Mouse (Mus musculus): ENCODE measurements around the gene Mindy2. TPM values are rescaled to one million over a fixed set of nuclear protein-coding genes. Genes with fewer than 3 reads are reported as not detected.

The Mindy2 gene
- 11.6 and 11.8 TPM in 2 replicates for polyA plus RNA-seq (2014; fragmentation: Nextera tagmentation; extraction: Ambion mirVana)

GRCm38 (mm10) chr9:70657013-70657967 is at the start of gene Mindy2:
Gene Mindy2 (minus strand): TSS chr9:70657174.
- peak within 1 kb of the TSS; percentile 93 for H3K27ac ChIP-seq (ENCODE audit: low read depth, low read length)
- no peaks in the 10 kb centered on the region for H3K27me3 ChIP-seq (ENCODE audit: control insufficient read depth, insufficient read depth, low read length)
- no peaks in the 10 kb centered on the region for H3K9me3 ChIP-seq (ENCODE audit: control insufficient read depth, low read length)
- H3K4me2 ChIP-seq (replicated peaks; ENCODE audit: low read depth, low read length): peak within 1 kb of the TSS; percentile 91
- ATAC-seq (ENCODE audit: low FRiP score, low TSS enrichment): peak; percentile 99
- peak within 1 kb of the TSS; percentile 85 for H3K9ac ChIP-seq (ENCODE audit: low read depth, low read length)
- WGBS: under 1% methylated on average over 66 of the region's 67 CpGs
- H3K36me3 ChIP-seq (ENCODE audit: control insufficient read depth, insufficient read depth, low read length): no peaks in the 10 kb centered on the region
- peaks cover 12% of the 10 kb centered on the region; the same call in 1 of the 2 replicates for H3K4me1 ChIP-seq (ENCODE audit: control insufficient read depth, insufficient read depth, low read length)
- peak within 1 kb of the TSS; percentile 74 for H3K4me3 ChIP-seq (ENCODE audit: low read length)

GRCm38 (mm10) chr9:70706444-70706843 is 49.5 kb upstream of the Mindy2 start:
- ATAC-seq (ENCODE audit: low FRiP score, low TSS enrichment): no peak
- Histone ChIP-seq H3K4me1 (ENCODE audit: control insufficient read depth, insufficient read depth, low read length) (no peaks in the 10 kb centered on the region), H3K4me3 (ENCODE audit: low read length) (no peak overlapping the region), H3K4me2 (replicated peaks; ENCODE audit: low read depth, low read length) (no peak overlapping the region), H3K9ac (ENCODE audit: low read depth, low read length) (no peak overlapping the region), H3K36me3 (ENCODE audit: control insufficient read depth, insufficient read depth, low read length) (peaks cover 3% of the 10 kb centered on the region; the same call in 1 of the 2 replicates), H3K27ac (ENCODE audit: low read depth, low read length) (no peak overlapping the region), H3K27me3 (ENCODE audit: control insufficient read depth, insufficient read depth, low read length) (no peaks in the 10 kb centered on the region), H3K9me3 (ENCODE audit: control insufficient read depth, low read length) (no peaks in the 10 kb centered on the region)
- WGBS: 91% methylated on average over 1 of the region's 1 CpGs

- Histone ChIP-seq H3K36me3 (ENCODE audit: control insufficient read depth, insufficient read depth, low read length) (peaks cover 3% of the 10 kb centered on the region; the same call in 1 of the 2 replicates), H3K9me3 (ENCODE audit: control insufficient read depth, low read length) (no peaks in the 10 kb centered on the region), H3K27me3 (ENCODE audit: control insufficient read depth, insufficient read depth, low read length) (no peaks in the 10 kb centered on the region), H3K4me1 (ENCODE audit: control insufficient read depth, insufficient read depth, low read length) (no peaks in the 10 kb centered on the region), H3K4me3 (ENCODE audit: low read length) (no peak overlapping the region), H3K4me2 (replicated peaks; ENCODE audit: low read depth, low read length) (no peak overlapping the region), H3K9ac (ENCODE audit: low read depth, low read length) (no peak overlapping the region), H3K27ac (ENCODE audit: low read depth, low read length) (no peak overlapping the region)
- ATAC-seq (ENCODE audit: low FRiP score, low TSS enrichment): no peak
- 94% methylated on average over 5 of the region's 5 CpGs for WGBS
Observed at GRCm38 (mm10) chr9:70703597-70704203, 46.7 kb upstream of the Mindy2 start.

- H3K36me3 ChIP-seq (ENCODE audit: control insufficient read depth, insufficient read depth, low read length): no peaks in the 10 kb centered on the region
- no peaks in the 10 kb centered on the region for H3K9me3 ChIP-seq (ENCODE audit: control insufficient read depth, low read length)
- no peak overlapping the region for H3K27ac ChIP-seq (ENCODE audit: low read depth, low read length)
- no peaks in the 10 kb centered on the region for H3K27me3 ChIP-seq (ENCODE audit: control insufficient read depth, insufficient read depth, low read length)
- H3K4me2 ChIP-seq (replicated peaks; ENCODE audit: low read depth, low read length): no peak overlapping the region
- no peak overlapping the region for H3K9ac ChIP-seq (ENCODE audit: low read depth, low read length)
- 85% methylated on average over 1 of the region's 1 CpGs for WGBS
- ATAC-seq (ENCODE audit: low FRiP score, low TSS enrichment): no peak
- no peaks in the 10 kb centered on the region for H3K4me1 ChIP-seq (ENCODE audit: control insufficient read depth, insufficient read depth, low read length)
- H3K4me3 ChIP-seq (ENCODE audit: low read length): no peak overlapping the region
Observed at GRCm38 (mm10) chr9:70698090-70698489, 41.1 kb upstream of the Mindy2 start.

- 96% methylated on average over 2 of the region's 2 CpGs for WGBS
- Histone ChIP-seq H3K4me3 (ENCODE audit: low read length) (no peak overlapping the region), H3K4me1 (ENCODE audit: control insufficient read depth, insufficient read depth, low read length) (no peaks in the 10 kb centered on the region), H3K9me3 (ENCODE audit: control insufficient read depth, low read length) (no peaks in the 10 kb centered on the region), H3K27ac (ENCODE audit: low read depth, low read length) (no peak overlapping the region), H3K27me3 (ENCODE audit: control insufficient read depth, insufficient read depth, low read length) (no peaks in the 10 kb centered on the region), H3K9ac (ENCODE audit: low read depth, low read length) (no peak overlapping the region), H3K36me3 (ENCODE audit: control insufficient read depth, insufficient read depth, low read length) (no peaks in the 10 kb centered on the region), H3K4me2 (replicated peaks; ENCODE audit: low read depth, low read length) (no peak overlapping the region)
- no peak for ATAC-seq (ENCODE audit: low FRiP score, low TSS enrichment)
Observed at GRCm38 (mm10) chr9:70695723-70696122, 38.7 kb upstream of the Mindy2 start.

- H3K4me2 ChIP-seq (replicated peaks; ENCODE audit: low read depth, low read length): no peak overlapping the region
- H3K27ac ChIP-seq (ENCODE audit: low read depth, low read length): no peak overlapping the region
- no peak overlapping the region for H3K9ac ChIP-seq (ENCODE audit: low read depth, low read length)
- no peaks in the 10 kb centered on the region for H3K9me3 ChIP-seq (ENCODE audit: control insufficient read depth, low read length)
- WGBS: 59% methylated on average over 2 of the region's 2 CpGs
- H3K4me3 ChIP-seq (ENCODE audit: low read length): no peak overlapping the region
- ATAC-seq (ENCODE audit: low FRiP score, low TSS enrichment): no peak
- H3K4me1 ChIP-seq (ENCODE audit: control insufficient read depth, insufficient read depth, low read length): no peaks in the 10 kb centered on the region
- H3K27me3 ChIP-seq (ENCODE audit: control insufficient read depth, insufficient read depth, low read length): no peaks in the 10 kb centered on the region
- H3K36me3 ChIP-seq (ENCODE audit: control insufficient read depth, insufficient read depth, low read length): no peaks in the 10 kb centered on the region
Observed at GRCm38 (mm10) chr9:70691772-70692693, 35.1 kb upstream of the Mindy2 start.

GRCm38 (mm10) chr9:70690579-70690978 is 33.6 kb upstream of the Mindy2 start:
- H3K4me1 ChIP-seq (ENCODE audit: control insufficient read depth, insufficient read depth, low read length): no peaks in the 10 kb centered on the region
- no peaks in the 10 kb centered on the region for H3K36me3 ChIP-seq (ENCODE audit: control insufficient read depth, insufficient read depth, low read length)
- H3K4me2 ChIP-seq (replicated peaks; ENCODE audit: low read depth, low read length): no peak overlapping the region
- no peak overlapping the region for H3K4me3 ChIP-seq (ENCODE audit: low read length)
- H3K27me3 ChIP-seq (ENCODE audit: control insufficient read depth, insufficient read depth, low read length): no peaks in the 10 kb centered on the region
- no peak overlapping the region for H3K27ac ChIP-seq (ENCODE audit: low read depth, low read length)
- no peaks in the 10 kb centered on the region for H3K9me3 ChIP-seq (ENCODE audit: control insufficient read depth, low read length)
- ATAC-seq (ENCODE audit: low FRiP score, low TSS enrichment): no peak
- H3K9ac ChIP-seq (ENCODE audit: low read depth, low read length): no peak overlapping the region

- WGBS: 79% methylated on average over 3 of the region's 3 CpGs
- Histone ChIP-seq H3K27ac (ENCODE audit: low read depth, low read length) (no peak overlapping the region), H3K4me1 (ENCODE audit: control insufficient read depth, insufficient read depth, low read length) (no peaks in the 10 kb centered on the region), H3K4me3 (ENCODE audit: low read length) (no peak overlapping the region), H3K27me3 (ENCODE audit: control insufficient read depth, insufficient read depth, low read length) (no peaks in the 10 kb centered on the region), H3K36me3 (ENCODE audit: control insufficient read depth, insufficient read depth, low read length) (no peaks in the 10 kb centered on the region), H3K4me2 (replicated peaks; ENCODE audit: low read depth, low read length) (no peak overlapping the region), H3K9ac (ENCODE audit: low read depth, low read length) (no peak overlapping the region), H3K9me3 (ENCODE audit: control insufficient read depth, low read length) (no peaks in the 10 kb centered on the region)
- ATAC-seq (ENCODE audit: low FRiP score, low TSS enrichment): no peak
Observed at GRCm38 (mm10) chr9:70689926-70690325, 33.0 kb upstream of the Mindy2 start.

Data from kidney, embryonic 14.5 days (tissue).